Mouse (Mus musculus): ENCODE results near the gene Olfml2a. TPM values are rescaled to one million over a fixed set of nuclear protein-coding genes. Genes with fewer than 3 reads are reported as not detected.

Gene Olfml2a
- total and polyA plus RNA-seq, 3 experiments, result 0.05 TPM; not detected in 2

DNA sequence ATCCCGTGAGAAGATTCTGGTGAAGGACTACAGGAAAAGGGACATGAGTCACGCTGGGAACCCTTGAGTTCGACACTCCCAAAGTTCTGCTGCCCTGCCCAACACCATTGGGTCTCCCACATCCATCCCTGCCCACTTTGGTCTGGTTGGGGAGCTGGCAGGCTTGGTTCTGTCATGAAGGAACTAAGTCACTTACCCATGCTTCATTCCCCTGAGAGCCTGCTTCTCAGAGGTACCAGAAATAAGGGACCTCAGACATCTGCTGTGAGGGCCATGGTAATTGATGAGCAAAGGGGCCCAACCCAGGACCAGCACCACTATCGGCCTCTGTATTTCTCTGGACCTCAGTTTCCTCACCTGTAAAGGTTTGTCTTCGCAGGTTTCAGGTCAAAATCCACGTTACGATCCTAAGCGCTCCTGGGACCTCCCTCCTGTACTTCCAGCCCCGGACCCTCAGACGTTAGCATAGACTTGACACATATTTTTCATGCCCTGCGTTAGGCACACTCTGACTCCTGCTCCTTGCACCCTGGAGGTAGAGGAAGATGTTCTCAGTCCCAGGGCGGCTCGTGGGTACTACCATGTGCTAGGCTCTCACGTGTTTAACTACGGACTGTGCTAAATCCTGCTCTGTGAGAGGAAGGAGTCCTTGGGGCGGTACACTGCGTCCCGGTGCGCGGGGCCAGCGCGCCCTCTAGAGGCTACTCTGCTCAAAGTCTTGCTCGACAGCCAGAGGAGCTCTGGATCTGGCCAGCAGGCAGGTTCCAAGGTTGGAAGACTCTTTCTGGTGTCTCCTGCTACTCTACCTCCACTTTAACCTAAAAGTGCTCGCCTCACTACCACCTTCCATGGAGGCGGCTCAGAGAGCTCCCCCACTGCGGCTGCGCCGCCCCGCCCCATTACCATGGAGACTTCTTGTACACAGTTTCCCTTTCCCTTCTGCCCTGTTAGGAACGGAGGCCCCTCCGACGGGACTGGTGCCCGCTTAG is 65.9 kb downstream of the Olfml2a start, which contains the start of gene Wdr38:
Wdr38 (plus strand) TSS at position 91 of the 989 bp plus-strand sequence.
- no peak for TF ChIP-seq GATA1 (IDR thresholded peaks at IDR 0.05; ENCODE audit: borderline replicate concordance, low read length)
- peak; percentile 73 for TF ChIP-seq CTCF (IDR thresholded peaks at IDR 0.05; ENCODE audit: low read depth, low read length)
- peak within 1 kb of the TSS; percentile 68 for H3K4me3 ChIP-seq (ENCODE audit: low read depth, low read length)
- peak; percentile 82 for ATAC-seq (ENCODE audit: extremely low read depth, insufficient number of reproducible peaks, low FRiP score, poor library complexity, severe bottlenecking)
- no peaks in the 10 kb centered on the region for H3K9me3 ChIP-seq (replicated peaks)
- H3K27me3 ChIP-seq (ENCODE audit: insufficient read depth, low read length), result no peaks in the 10 kb centered on the region
- peaks cover 37% of the 10 kb centered on the region for H3K36me3 ChIP-seq (replicated peaks)
- peak; percentile 85 for DNase-seq (ENCODE audit: low spot score)
- H3K4me1 ChIP-seq (ENCODE audit: insufficient read depth, low read depth, low read length), result peaks cover 57% of the 10 kb centered on the region

DNA sequence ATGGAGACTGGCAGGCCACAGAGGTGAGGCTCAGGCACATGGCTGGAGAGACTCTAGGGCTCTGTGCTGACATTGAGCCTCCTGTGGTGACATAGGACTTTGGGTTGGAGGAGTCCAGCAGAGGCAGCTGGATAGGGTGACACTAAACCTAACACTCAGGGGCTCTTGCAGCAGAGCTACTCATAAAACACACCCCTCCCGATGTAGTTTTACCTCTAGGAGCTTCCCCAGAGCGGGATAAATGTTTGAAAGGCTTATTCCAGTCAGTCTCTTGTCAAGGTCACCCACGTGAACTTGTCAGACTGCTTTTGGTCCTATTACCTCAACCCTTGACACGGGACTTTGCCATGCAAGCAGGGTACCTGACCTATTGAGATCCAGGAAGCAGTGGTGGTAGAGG is 67.6 kb downstream of the Olfml2a start:
- no peak for DNase-seq (ENCODE audit: low spot score)
- TF ChIP-seq GATA2 (IDR thresholded peaks at IDR 0.05; ENCODE audit: borderline replicate concordance, low read depth, low read length) (no peak), POLR2AphosphoS5 (IDR thresholded peaks at IDR 0.05; ENCODE audit: insufficient replicate concordance, low read depth, low read length) (0 out of 2 replicates have a peak, but pooled peaks have one; percentile 20)
- Histone ChIP-seq H3K4me3 (ENCODE audit: low read depth, low read length) (no peak overlapping the region), H3K27me3 (ENCODE audit: insufficient read depth, low read length) (no peaks in the 10 kb centered on the region), H3K36me3 (replicated peaks) (peaks cover 55% of the 10 kb centered on the region), H3K4me1 (ENCODE audit: insufficient read depth, low read depth, low read length) (peaks cover 69% of the 10 kb centered on the region), H3K9me3 (replicated peaks) (no peaks in the 10 kb centered on the region)
- no peak for ATAC-seq (ENCODE audit: extremely low read depth, insufficient number of reproducible peaks, low FRiP score, poor library complexity, severe bottlenecking)

DNA sequence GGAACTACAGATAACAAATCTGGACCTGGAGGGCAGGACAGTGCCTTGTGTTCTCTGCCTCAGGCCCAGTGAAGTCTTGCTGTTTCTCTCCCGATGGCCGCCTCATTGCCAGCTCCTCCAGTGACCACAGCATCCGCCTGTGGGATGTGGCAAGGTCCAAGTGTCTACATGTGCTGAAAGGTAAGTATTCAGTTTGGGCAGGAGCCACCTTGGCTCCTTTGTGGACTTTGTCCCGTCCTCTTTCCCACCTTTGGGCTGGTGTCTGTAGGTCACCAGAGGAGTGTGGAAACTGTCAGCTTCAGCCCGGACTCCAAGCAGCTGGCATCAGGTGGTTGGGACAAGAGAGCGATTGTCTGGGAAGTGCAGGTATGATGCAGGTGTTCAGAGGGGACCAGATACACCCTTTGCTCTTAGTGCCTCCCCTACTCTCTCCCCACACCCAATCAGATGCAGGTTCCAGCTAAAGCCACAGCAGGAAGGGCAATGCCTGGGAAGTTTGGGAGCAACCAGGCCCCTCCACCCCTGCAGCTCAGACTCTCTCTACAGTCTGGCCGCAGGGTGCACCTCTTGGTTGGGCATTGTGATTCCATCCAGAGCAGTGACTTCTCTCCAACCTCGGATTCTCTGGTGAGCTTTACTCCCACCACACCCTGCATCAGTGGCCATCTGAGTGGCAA is 68.3 kb downstream of the Olfml2a start:
- no peak overlapping the region for H3K4me3 ChIP-seq (ENCODE audit: low read depth, low read length)
- DNase-seq (ENCODE audit: low spot score), result no peak
- H3K9me3 ChIP-seq (replicated peaks), result no peaks in the 10 kb centered on the region
- no peaks in the 10 kb centered on the region for H3K27me3 ChIP-seq (ENCODE audit: insufficient read depth, low read length)
- no peak for TF ChIP-seq GATA1 (IDR thresholded peaks at IDR 0.05; ENCODE audit: borderline replicate concordance, low read length)
- no peak for TF ChIP-seq TAL1 (conservative IDR thresholded peaks at IDR 0.05; ENCODE audit: low read depth, low read length)
- peak; percentile 81 for TF ChIP-seq POLR2AphosphoS5 (IDR thresholded peaks at IDR 0.05; ENCODE audit: insufficient replicate concordance, low read depth, low read length)
- TF ChIP-seq CTCF (IDR thresholded peaks at IDR 0.05; ENCODE audit: low read depth, low read length), result no peak
- ATAC-seq (ENCODE audit: extremely low read depth, insufficient number of reproducible peaks, low FRiP score, poor library complexity, severe bottlenecking), result no peak
- peaks cover 69% of the 10 kb centered on the region for H3K4me1 ChIP-seq (ENCODE audit: insufficient read depth, low read depth, low read length)
- H3K36me3 ChIP-seq (replicated peaks), result peaks cover 57% of the 10 kb centered on the region

DNA sequence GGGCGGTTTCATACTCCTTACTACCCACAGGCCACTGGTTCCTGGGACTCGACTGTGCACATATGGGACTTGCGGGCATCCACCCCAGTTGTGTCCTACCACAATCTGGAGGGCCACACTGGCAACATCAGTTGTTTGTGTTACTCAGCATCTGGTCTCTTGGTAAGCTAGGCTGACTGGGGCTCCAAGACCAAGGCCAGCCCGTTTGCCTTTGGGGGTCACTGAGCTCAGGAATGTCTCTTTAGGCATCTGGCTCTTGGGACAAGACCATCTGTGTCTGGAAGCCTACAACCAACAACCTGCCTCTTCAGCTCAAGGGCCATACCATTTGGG is 68.8 kb downstream of the Olfml2a start:
- no peak for DNase-seq (ENCODE audit: low spot score)
- TF ChIP-seq POLR2AphosphoS5 (IDR thresholded peaks at IDR 0.05; ENCODE audit: insufficient replicate concordance, low read depth, low read length) (no peak), TAL1 (conservative IDR thresholded peaks at IDR 0.05; ENCODE audit: low read depth, low read length) (no peak), CTCF (IDR thresholded peaks at IDR 0.05; ENCODE audit: low read depth, low read length) (no peak), GATA2 (IDR thresholded peaks at IDR 0.05; ENCODE audit: borderline replicate concordance, low read depth, low read length) (no peak), GATA1 (IDR thresholded peaks at IDR 0.05; ENCODE audit: borderline replicate concordance, low read length) (no peak)
- Histone ChIP-seq H3K9me3 (replicated peaks) (no peaks in the 10 kb centered on the region), H3K27me3 (ENCODE audit: insufficient read depth, low read length) (no peaks in the 10 kb centered on the region), H3K4me3 (ENCODE audit: low read depth, low read length) (no peak overlapping the region), H3K36me3 (replicated peaks) (peaks cover 57% of the 10 kb centered on the region), H3K4me1 (ENCODE audit: insufficient read depth, low read depth, low read length) (peaks cover 69% of the 10 kb centered on the region)
- ATAC-seq (ENCODE audit: extremely low read depth, insufficient number of reproducible peaks, low FRiP score, poor library complexity, severe bottlenecking), result no peak

DNA sequence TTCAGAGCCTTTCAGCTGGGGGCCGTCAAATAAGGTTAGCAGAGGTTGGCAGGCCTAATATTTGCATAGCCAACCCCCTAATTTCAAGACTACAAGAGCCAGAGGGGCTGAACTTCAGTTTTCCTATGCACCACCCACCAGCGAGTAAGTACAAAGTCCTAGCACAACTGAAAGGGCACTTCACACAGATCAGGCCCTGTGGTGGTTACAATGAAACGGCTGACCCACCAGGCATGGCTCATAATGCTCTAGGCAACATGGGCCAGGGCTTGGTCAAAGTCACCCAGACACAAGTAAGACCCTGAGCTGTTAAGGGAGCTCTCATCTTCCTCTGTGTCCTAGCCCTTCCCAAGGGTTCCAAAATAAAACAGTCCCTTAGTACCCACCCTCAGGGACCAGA is 70.1 kb downstream of the Olfml2a start:
- H3K4me1 ChIP-seq (ENCODE audit: insufficient read depth, low read depth, low read length), result peaks cover 77% of the 10 kb centered on the region
- no peak for ATAC-seq (ENCODE audit: extremely low read depth, insufficient number of reproducible peaks, low FRiP score, poor library complexity, severe bottlenecking)
- no peak for TF ChIP-seq GATA1 (IDR thresholded peaks at IDR 0.05; ENCODE audit: borderline replicate concordance, low read length)
- TF ChIP-seq GATA2 (IDR thresholded peaks at IDR 0.05; ENCODE audit: borderline replicate concordance, low read depth, low read length), result no peak
- TF ChIP-seq POLR2AphosphoS5 (IDR thresholded peaks at IDR 0.05; ENCODE audit: insufficient replicate concordance, low read depth, low read length), result no peak
- no peak for TF ChIP-seq TAL1 (conservative IDR thresholded peaks at IDR 0.05; ENCODE audit: low read depth, low read length)
- no peak for TF ChIP-seq CTCF (IDR thresholded peaks at IDR 0.05; ENCODE audit: low read depth, low read length)

DNA sequence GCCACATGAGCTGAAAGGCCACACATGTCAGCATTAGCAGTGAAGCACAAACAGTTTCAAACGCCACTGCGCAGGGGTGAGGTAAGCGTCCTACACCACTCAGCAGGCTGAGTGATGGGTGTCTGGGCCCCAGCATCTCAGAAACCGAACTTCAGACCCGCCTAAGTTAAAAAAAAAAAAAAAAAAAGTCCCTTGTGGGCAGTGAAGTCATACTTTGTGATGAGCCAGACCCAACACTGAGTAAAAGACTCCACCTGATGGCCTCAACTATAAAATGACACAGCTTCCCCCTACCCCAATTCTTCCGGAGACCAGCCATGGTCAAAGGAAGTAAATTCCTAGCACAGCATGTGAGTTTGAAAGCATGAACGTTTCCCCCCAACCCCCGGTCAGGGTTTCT is 71.3 kb downstream of the Olfml2a start:
- Histone ChIP-seq H3K4me1 (ENCODE audit: insufficient read depth, low read depth, low read length) (peaks cover 70% of the 10 kb centered on the region), H3K27me3 (ENCODE audit: insufficient read depth, low read length) (no peaks in the 10 kb centered on the region), H3K36me3 (replicated peaks) (peaks cover 59% of the 10 kb centered on the region), H3K9me3 (replicated peaks) (no peaks in the 10 kb centered on the region), H3K4me3 (ENCODE audit: low read depth, low read length) (peak overlapping the region; percentile 92)
- DNase-seq (ENCODE audit: low spot score), result peak; percentile 20
- ATAC-seq (ENCODE audit: extremely low read depth, insufficient number of reproducible peaks, low FRiP score, poor library complexity, severe bottlenecking), result no peak
- TF ChIP-seq GATA2 (IDR thresholded peaks at IDR 0.05; ENCODE audit: borderline replicate concordance, low read depth, low read length), result no peak
- TF ChIP-seq TAL1 (conservative IDR thresholded peaks at IDR 0.05; ENCODE audit: low read depth, low read length), result no peak
- TF ChIP-seq CTCF (IDR thresholded peaks at IDR 0.05; ENCODE audit: low read depth, low read length), result no peak
- no peak for TF ChIP-seq POLR2AphosphoS5 (IDR thresholded peaks at IDR 0.05; ENCODE audit: insufficient replicate concordance, low read depth, low read length)

More for the DNA sequence above, 70.1 kb downstream of the Olfml2a start:
- DNase-seq (ENCODE audit: low spot score), result no peak
- no peaks in the 10 kb centered on the region for H3K9me3 ChIP-seq (replicated peaks)
- H3K36me3 ChIP-seq (replicated peaks), result peaks cover 59% of the 10 kb centered on the region
- H3K27me3 ChIP-seq (ENCODE audit: insufficient read depth, low read length), result no peaks in the 10 kb centered on the region
- H3K4me3 ChIP-seq (ENCODE audit: low read depth, low read length), result peak overlapping the region; percentile 55; the same call in 1 of the 2 replicates

All from G1E (cell line).